Mouse (Mus musculus) hindbrain, embryonic 11.5 days (tissue): ENCODE measurements around the gene Zfp605. TPM values are rescaled to one million over a fixed set of nuclear protein-coding genes. Genes with fewer than 3 reads are reported as not detected.

Experiments
- ATAC-seq: fragments of 200-750 bp; cut with Nextera tagmentation; 2 replicates; pipeline ENCODE4 v1.8.0; 2017; ENCODE audit warnings: mild to moderate bottlenecking, moderate TSS enrichment, moderate library complexity; ENCODE audit not compliant: low FRiP score
- DNase-seq: peaks from one replicate; pipeline ENCODE4 v3.0.0-alpha.2; 2015; ENCODE audit warnings: low spot score
- H3K27ac ChIP-seq: fragments of 300-500 bp; sonication (generic); 2 replicates; pipeline ENCODE4 v1.5.1; 2014; ENCODE audit warnings: mild to moderate bottlenecking, low read depth, low read length
- H3K27me3 ChIP-seq: fragments of 300-500 bp; sonication (generic); 2 replicates; pipeline ENCODE4 v1.6.1; 2014; ENCODE audit warnings: mild to moderate bottlenecking, low read length, moderate library complexity, mixed read lengths; ENCODE audit not compliant: control insufficient read depth, insufficient read depth
- H3K36me3 ChIP-seq: fragments of 300-500 bp; sonication (generic); 2 replicates; pipeline ENCODE4 v1.6.1; 2014; ENCODE audit warnings: mild to moderate bottlenecking, low read length, moderate library complexity, mixed read lengths; ENCODE audit not compliant: control insufficient read depth, insufficient read depth
- H3K4me1 ChIP-seq: fragments of 300-500 bp; sonication (generic); replicated peaks from 2 replicates; pipeline ENCODE4 v1.6.1; 2014; ENCODE audit warnings: low read length, mixed read lengths; ENCODE audit not compliant: control insufficient read depth, insufficient read depth
- H3K4me2 ChIP-seq: fragments of 300-500 bp; sonication (generic); replicated peaks from 2 replicates; pipeline ENCODE4 v1.6.1; 2014; ENCODE audit warnings: mild to moderate bottlenecking, low read depth, low read length
- H3K4me3 ChIP-seq: fragments of 300-500 bp; sonication (generic); 2 replicates; pipeline ENCODE4 v1.5.1; 2014; ENCODE audit warnings: low read depth, low read length
- H3K9ac ChIP-seq: fragments of 300-500 bp; sonication (generic); 2 replicates; pipeline ENCODE4 v1.6.1; 2014; ENCODE audit warnings: low read depth, low read length
- H3K9me3 ChIP-seq: fragments of 300-500 bp; sonication (generic); 2 replicates; pipeline ENCODE4 v1.6.1; 2016; ENCODE audit warnings: low read length; ENCODE audit not compliant: control insufficient read depth
- whole genome bisulfite sequencing: fragments of 180-500 bp; shearing (Covaris S2); extraction: QIAGEN DNeasy Blood & Tissue Kit; methylation state at CpG from one replicate; pipeline ENCODE4 v1.1.7; 2014; 5-methylcytosine and 5-hydroxymethylcytosine counted together
- polyA plus RNA-seq: library from polyadenylated mRNA; unstranded; fragments of >200 nt; fragmentation: Nextera tagmentation; extraction: Ambion mirVana; gene quantifications from 2 replicates; pipeline ENCODE4 v1.2.1, GENCODE M21; 2014

Gene Zfp605
- polyA plus RNA-seq, 1 experiment from 2014 or later: 10.7 TPM

GRCm38 (mm10) chr5:110139325-110139724 is 29.4 kb downstream of the Zfp605 start:
- Histone ChIP-seq H3K27me3 (no peaks in the 10 kb centered on the region), H3K4me3 (no peak overlapping the region), H3K27ac (no peak overlapping the region), H3K9ac (no peak overlapping the region), H3K9me3 (no peaks in the 10 kb centered on the region), H3K36me3 (0 out of 2 replicates have a peak, but pooled peaks cover 2% of the 10 kb centered on the region), H3K4me2 (no peak overlapping the region), H3K4me1 (no peaks in the 10 kb centered on the region)
- ATAC-seq (no peak), DNase-seq (no peak)
- 97% methylated on average over 3 of the region's 3 CpGs for WGBS

- H3K27me3 ChIP-seq: no peaks in the 10 kb centered on the region
- no peaks in the 10 kb centered on the region for H3K9me3 ChIP-seq
- no peak overlapping the region for H3K27ac ChIP-seq
- H3K36me3 ChIP-seq: 0 out of 2 replicates have a peak, but pooled peaks cover 2% of the 10 kb centered on the region
- no peak overlapping the region for H3K4me3 ChIP-seq
- DNase-seq (no peak), ATAC-seq (no peak)
- no peak overlapping the region for H3K4me2 ChIP-seq
- no peaks in the 10 kb centered on the region for H3K4me1 ChIP-seq
- 96% methylated on average over 7 of the region's 7 CpGs for WGBS
- H3K9ac ChIP-seq: no peak overlapping the region
Measured at GRCm38 (mm10) chr5:110140424-110140823, 30.5 kb downstream of the Zfp605 start.

GRCm38 (mm10) chr5:110142309-110142708 is 32.4 kb downstream of the Zfp605 start:
- no peaks in the 10 kb centered on the region for H3K9me3 ChIP-seq
- H3K4me3 ChIP-seq: no peak overlapping the region
- DNase-seq (no peak), ATAC-seq (no peak)
- no peak overlapping the region for H3K27ac ChIP-seq
- no peak overlapping the region for H3K4me2 ChIP-seq
- H3K36me3 ChIP-seq: 0 out of 2 replicates have a peak, but pooled peaks cover 5% of the 10 kb centered on the region
- no peaks in the 10 kb centered on the region for H3K27me3 ChIP-seq
- H3K9ac ChIP-seq: no peak overlapping the region
- no peaks in the 10 kb centered on the region for H3K4me1 ChIP-seq
- 91% methylated on average over 2 of the region's 2 CpGs for WGBS

GRCm38 (mm10) chr5:110143007-110143406 is 33.1 kb downstream of the Zfp605 start:
- WGBS: 91% methylated on average over 5 of the region's 5 CpGs
- Histone ChIP-seq H3K9ac (no peak overlapping the region), H3K4me3 (no peak overlapping the region), H3K9me3 (no peaks in the 10 kb centered on the region), H3K36me3 (0 out of 2 replicates have a peak, but pooled peaks cover 5% of the 10 kb centered on the region), H3K27ac (no peak overlapping the region), H3K4me1 (no peaks in the 10 kb centered on the region), H3K4me2 (no peak overlapping the region), H3K27me3 (no peaks in the 10 kb centered on the region)
- no peak for ATAC-seq
- no peak for DNase-seq

GRCm38 (mm10) chr5:110169374-110169773 is 59.5 kb downstream of the Zfp605 start:
- no peaks in the 10 kb centered on the region for H3K27me3 ChIP-seq
- no peak for DNase-seq
- no peak overlapping the region for H3K4me3 ChIP-seq
- no peak for ATAC-seq
- no peaks in the 10 kb centered on the region for H3K36me3 ChIP-seq
- no peak overlapping the region for H3K9ac ChIP-seq
- no peak overlapping the region for H3K4me2 ChIP-seq
- 93% methylated on average over 4 of the region's 4 CpGs for WGBS
- H3K9me3 ChIP-seq: no peaks in the 10 kb centered on the region
- H3K27ac ChIP-seq: no peak overlapping the region
- H3K4me1 ChIP-seq: no peaks in the 10 kb centered on the region

GRCm38 (mm10) chr5:110176362-110177020 is 66.6 kb downstream of the Zfp605 start, which contains the start of gene Golga3:
Gene Golga3, plus strand, starts transcription at chr5:110176701.
- ATAC-seq: peak; percentile 98
- peak; percentile 98 for DNase-seq
- H3K4me2 ChIP-seq: peak within 1 kb of the TSS; percentile 64
- H3K9ac ChIP-seq: peak within 1 kb of the TSS; percentile 89
- peak within 1 kb of the TSS; percentile 82 for H3K4me3 ChIP-seq
- H3K27me3 ChIP-seq: no peaks in the 10 kb centered on the region
- H3K4me1 ChIP-seq: no peaks in the 10 kb centered on the region
- H3K9me3 ChIP-seq: no peaks in the 10 kb centered on the region
- peak within 1 kb of the TSS; percentile 27; the same call in 1 of the 2 replicates for H3K27ac ChIP-seq
- no peaks in the 10 kb centered on the region for H3K36me3 ChIP-seq
- WGBS: under 1% methylated on average over 41 of the region's 41 CpGs

- H3K9me3 ChIP-seq: no peaks in the 10 kb centered on the region
- peak; percentile 55; the same call in 1 of the 2 replicates for ATAC-seq
- peak overlapping the region; percentile 89 for H3K9ac ChIP-seq
- H3K36me3 ChIP-seq: no peaks in the 10 kb centered on the region
- no peaks in the 10 kb centered on the region for H3K4me1 ChIP-seq
- peak overlapping the region; percentile 82 for H3K4me3 ChIP-seq
- peak overlapping the region; percentile 64 for H3K4me2 ChIP-seq
- no peaks in the 10 kb centered on the region for H3K27me3 ChIP-seq
- DNase-seq: no peak
- 5% methylated on average over 19 of the region's 19 CpGs for WGBS
- no peak overlapping the region; the same call in 1 of the 2 replicates for H3K27ac ChIP-seq
Measured at GRCm38 (mm10) chr5:110177021-110177420, 67.1 kb downstream of the Zfp605 start.

GRCm38 (mm10) chr5:110178628-110179027 is 68.7 kb downstream of the Zfp605 start:
- WGBS: 90% methylated on average over 2 of the region's 2 CpGs
- H3K4me2 ChIP-seq: no peak overlapping the region
- no peak for DNase-seq
- no peak overlapping the region for H3K4me3 ChIP-seq
- H3K27ac ChIP-seq: no peak overlapping the region
- no peaks in the 10 kb centered on the region for H3K9me3 ChIP-seq
- no peak overlapping the region for H3K9ac ChIP-seq
- H3K27me3 ChIP-seq: no peaks in the 10 kb centered on the region
- ATAC-seq: no peak
- no peaks in the 10 kb centered on the region for H3K4me1 ChIP-seq
- H3K36me3 ChIP-seq: no peaks in the 10 kb centered on the region
